Mouse (Mus musculus): Measurements from ENCODE around the gene Slc1a7. TPM values are rescaled to one million over a fixed set of nuclear protein-coding genes. Genes with fewer than 3 reads are reported as not detected.

Gene Slc1a7
- polyA plus RNA-seq, 1 experiment from 2014 or later = not detected

GRCm38 (mm10) chr4:108058166-108058565 lies 90.0 kb downstream of the Slc1a7 start:
- Histone ChIP-seq H3K4me1 (replicated peaks; ENCODE audit: control insufficient read depth, insufficient read depth, low read length) (0 out of 2 replicates have a peak, but pooled peaks cover 1% of the 10 kb centered on the region), H3K27ac (ENCODE audit: low read depth, low read length) (no peak overlapping the region), H3K9ac (ENCODE audit: low read length) (no peak overlapping the region), H3K4me3 (ENCODE audit: low read depth, low read length) (no peak overlapping the region), H3K27me3 (ENCODE audit: control insufficient read depth, insufficient read depth, low read length) (no peaks in the 10 kb centered on the region), H3K9me3 (ENCODE audit: control insufficient read depth, low read length) (no peaks in the 10 kb centered on the region), H3K4me2 (ENCODE audit: low read depth, low read length, severe bottlenecking) (no peak overlapping the region), H3K36me3 (ENCODE audit: control insufficient read depth, insufficient read depth, low read length) (no peaks in the 10 kb centered on the region; the same call in none of the 2 replicates)
- WGBS = 93% methylated on average over 10 of the region's 10 CpGs
- ATAC-seq (replicated peaks; ENCODE audit: low FRiP score) (no peak), DNase-seq (ENCODE audit: low spot score) (no peak)

GRCm38 (mm10) chr4:108059601-108060379 lies 91.7 kb downstream of the Slc1a7 start:
- peak overlapping the region; percentile 12; the same call in 1 of the 2 replicates for H3K4me2 ChIP-seq (ENCODE audit: low read depth, low read length, severe bottlenecking)
- DNase-seq (ENCODE audit: low spot score) (no peak), ATAC-seq (replicated peaks; ENCODE audit: low FRiP score) (peak; percentile 49; the same call in 1 of the 2 replicates)
- no peaks in the 10 kb centered on the region; the same call in none of the 2 replicates for H3K36me3 ChIP-seq (ENCODE audit: control insufficient read depth, insufficient read depth, low read length)
- peak overlapping the region; percentile 73 for H3K27ac ChIP-seq (ENCODE audit: low read depth, low read length)
- H3K27me3 ChIP-seq (ENCODE audit: control insufficient read depth, insufficient read depth, low read length) = no peaks in the 10 kb centered on the region
- no peaks in the 10 kb centered on the region for H3K9me3 ChIP-seq (ENCODE audit: control insufficient read depth, low read length)
- 32% methylated on average over 19 of the region's 19 CpGs for WGBS
- no peak overlapping the region for H3K4me3 ChIP-seq (ENCODE audit: low read depth, low read length)
- peak overlapping the region; percentile 32 for H3K9ac ChIP-seq (ENCODE audit: low read length)
- H3K4me1 ChIP-seq (replicated peaks; ENCODE audit: control insufficient read depth, insufficient read depth, low read length) = 0 out of 2 replicates have a peak, but pooled peaks cover 1% of the 10 kb centered on the region

- Histone ChIP-seq H3K36me3 (ENCODE audit: control insufficient read depth, insufficient read depth, low read length) (no peaks in the 10 kb centered on the region; the same call in 1 of the 2 replicates), H3K27me3 (ENCODE audit: control insufficient read depth, insufficient read depth, low read length) (no peaks in the 10 kb centered on the region), H3K4me1 (replicated peaks; ENCODE audit: control insufficient read depth, insufficient read depth, low read length) (0 out of 2 replicates have a peak, but pooled peaks cover 1% of the 10 kb centered on the region), H3K9me3 (ENCODE audit: control insufficient read depth, low read length) (no peaks in the 10 kb centered on the region), H3K9ac (ENCODE audit: low read length) (no peak overlapping the region), H3K4me2 (ENCODE audit: low read depth, low read length, severe bottlenecking) (no peak overlapping the region), H3K4me3 (ENCODE audit: low read depth, low read length) (no peak overlapping the region), H3K27ac (ENCODE audit: low read depth, low read length) (0 out of 2 replicates have a peak overlapping the region, but pooled peaks have one; percentile 26)
- WGBS = 74% methylated on average over 4 of the region's 4 CpGs
- DNase-seq (ENCODE audit: low spot score) (peak; percentile 43), ATAC-seq (replicated peaks; ENCODE audit: low FRiP score) (no peak)
Observed at GRCm38 (mm10) chr4:108060774-108061173, 92.6 kb downstream of the Slc1a7 start.

GRCm38 (mm10) chr4:108062524-108062923 lies 94.4 kb downstream of the Slc1a7 start:
- H3K4me1 ChIP-seq (replicated peaks; ENCODE audit: control insufficient read depth, insufficient read depth, low read length) = 0 out of 2 replicates have a peak, but pooled peaks cover 1% of the 10 kb centered on the region
- WGBS = 90% methylated on average over 5 of the region's 5 CpGs

More at GRCm38 (mm10) chr4:108062524-108062923, 94.4 kb downstream of the Slc1a7 start:
- Histone ChIP-seq H3K9me3 (ENCODE audit: control insufficient read depth, low read length) (no peaks in the 10 kb centered on the region), H3K9ac (ENCODE audit: low read length) (no peak overlapping the region), H3K4me2 (ENCODE audit: low read depth, low read length, severe bottlenecking) (no peak overlapping the region), H3K36me3 (ENCODE audit: control insufficient read depth, insufficient read depth, low read length) (no peaks in the 10 kb centered on the region; the same call in 1 of the 2 replicates), H3K27me3 (ENCODE audit: control insufficient read depth, insufficient read depth, low read length) (no peaks in the 10 kb centered on the region), H3K27ac (ENCODE audit: low read depth, low read length) (no peak overlapping the region), H3K4me3 (ENCODE audit: low read depth, low read length) (no peak overlapping the region)
- no peak for ATAC-seq (replicated peaks; ENCODE audit: low FRiP score)
- no peak for DNase-seq (ENCODE audit: low spot score)

Other genes with a start within 250 kb of the Slc1a7 start
- gene Lrp8, start 166.1 kb upstream of the Slc1a7 start, polyA plus RNA-seq (2014; fragmentation: Nextera tagmentation; extraction: Ambion mirVana) = 33.9 and 36.6 TPM in 2 replicates
- gene Magoh, start 88.6 kb upstream of the Slc1a7 start, polyA plus RNA-seq (2014; fragmentation: Nextera tagmentation; extraction: Ambion mirVana) = 214 and 246 TPM in 2 replicates
- gene 0610037L13Rik, start 78.5 kb upstream of the Slc1a7 start, polyA plus RNA-seq (2014; fragmentation: Nextera tagmentation; extraction: Ambion mirVana) = 108 and 116 TPM in 2 replicates
- gene Cpt2, start 44.7 kb upstream of the Slc1a7 start, polyA plus RNA-seq (2014; fragmentation: Nextera tagmentation; extraction: Ambion mirVana) = 30.9 and 31.6 TPM in 2 replicates
- 0.33 and 0.39 TPM in 2 replicates for gene Podn, start 128.1 kb downstream of the Slc1a7 start, polyA plus RNA-seq (2014; fragmentation: Nextera tagmentation; extraction: Ambion mirVana)
- gene Scp2, start 176.7 kb downstream of the Slc1a7 start, polyA plus RNA-seq (2014; fragmentation: Nextera tagmentation; extraction: Ambion mirVana) = 200 and 225 TPM in 2 replicates
- gene Echdc2, start 197.1 kb downstream of the Slc1a7 start, polyA plus RNA-seq (2014; fragmentation: Nextera tagmentation; extraction: Ambion mirVana) = 17.2 and 17.9 TPM in 2 replicates
- not detected in 2 replicates for gene Zyg11a, start 249.7 kb downstream of the Slc1a7 start, polyA plus RNA-seq (2014; fragmentation: Nextera tagmentation; extraction: Ambion mirVana)